Mouse (Mus musculus): Measurements from ENCODE around the gene Xirp1. TPM values are rescaled to one million over a fixed set of nuclear protein-coding genes. Genes with fewer than 3 reads are reported as not detected.

The Xirp1 gene
- polyA plus RNA-seq, 1 experiment from 2014 or later: 57.1 TPM

GRCm38 (mm10) chr9:119969811-119970210 lies 53.6 kb downstream of the Xirp1 start:
- ATAC-seq (ENCODE audit: insufficient number of reproducible peaks, insufficient read depth, low FRiP score, low read depth): no peak
- no peak overlapping the region for H3K4me3 ChIP-seq (ENCODE audit: control insufficient read depth in 1 of 2, insufficient read depth in 1 of 2, low read depth in 1 of 2, low read length in 2 of 2)
- no peaks in the 10 kb centered on the region for H3K27me3 ChIP-seq (ENCODE audit: control insufficient read depth, insufficient read depth, low read length)
- peak overlapping the region in 1 of 2 experiments; percentile 47; a peak in 1 of 4 replicates for H3K27ac ChIP-seq (replicated peaks in 1 of 2; ENCODE audit: control insufficient read depth in 1 of 2, insufficient read depth in 1 of 2, low read depth in 2 of 2, low read length in 2 of 2)
- H3K4me2 ChIP-seq (ENCODE audit: low read length): no peak overlapping the region
- H3K4me1 ChIP-seq (ENCODE audit: control insufficient read depth in 2 of 2, insufficient read depth in 2 of 2, low read length in 2 of 2): peaks cover 13 to 27% of the 10 kb centered on the region in 2 experiments
- peaks cover 34% of the 10 kb centered on the region for H3K36me3 ChIP-seq (ENCODE audit: control insufficient read depth, insufficient read depth, low read length)
- 79% methylated on average over 7 of the region's 7 CpGs for WGBS
- H3K9me3 ChIP-seq (ENCODE audit: control insufficient read depth, low read length): no peaks in the 10 kb centered on the region
- no peak overlapping the region for H3K9ac ChIP-seq (ENCODE audit: low read length)

GRCm38 (mm10) chr9:119966221-119966910 lies 57.0 kb downstream of the Xirp1 start:
- Histone ChIP-seq H3K36me3 (ENCODE audit: control insufficient read depth, insufficient read depth, low read length) (peaks cover 4% of the 10 kb centered on the region), H3K9ac (ENCODE audit: low read length) (no peak overlapping the region), H3K27ac (replicated peaks in 1 of 2; ENCODE audit: control insufficient read depth in 1 of 2, insufficient read depth in 1 of 2, low read depth in 2 of 2, low read length in 2 of 2) (no peak overlapping the region), H3K4me2 (ENCODE audit: low read length) (no peak overlapping the region), H3K27me3 (ENCODE audit: control insufficient read depth, insufficient read depth, low read length) (no peaks in the 10 kb centered on the region), H3K4me1 (ENCODE audit: control insufficient read depth in 2 of 2, insufficient read depth in 2 of 2, low read length in 2 of 2) (peaks cover 23 to 45% of the 10 kb centered on the region in 2 experiments), H3K4me3 (ENCODE audit: control insufficient read depth in 1 of 2, insufficient read depth in 1 of 2, low read depth in 1 of 2, low read length in 2 of 2) (no peak overlapping the region), H3K9me3 (ENCODE audit: control insufficient read depth, low read length) (no peaks in the 10 kb centered on the region)
- ATAC-seq (ENCODE audit: insufficient number of reproducible peaks, insufficient read depth, low FRiP score, low read depth): no peak
- 86% methylated on average over 26 of the region's 26 CpGs for WGBS

GRCm38 (mm10) chr9:119965186-119965585 lies 58.2 kb downstream of the Xirp1 start:
- Histone ChIP-seq H3K4me3 (ENCODE audit: control insufficient read depth in 1 of 2, insufficient read depth in 1 of 2, low read depth in 1 of 2, low read length in 2 of 2) (no peak overlapping the region), H3K4me1 (ENCODE audit: control insufficient read depth in 2 of 2, insufficient read depth in 2 of 2, low read length in 2 of 2) (peaks cover 14 to 33% of the 10 kb centered on the region in 2 experiments), H3K27me3 (ENCODE audit: control insufficient read depth, insufficient read depth, low read length) (no peaks in the 10 kb centered on the region), H3K27ac (replicated peaks in 1 of 2; ENCODE audit: control insufficient read depth in 1 of 2, insufficient read depth in 1 of 2, low read depth in 2 of 2, low read length in 2 of 2) (no peak overlapping the region), H3K9me3 (ENCODE audit: control insufficient read depth, low read length) (no peaks in the 10 kb centered on the region), H3K4me2 (ENCODE audit: low read length) (no peak overlapping the region), H3K36me3 (ENCODE audit: control insufficient read depth, insufficient read depth, low read length) (no peaks in the 10 kb centered on the region), H3K9ac (ENCODE audit: low read length) (no peak overlapping the region)
- ATAC-seq (ENCODE audit: insufficient number of reproducible peaks, insufficient read depth, low FRiP score, low read depth): no peak
- 70% methylated on average over 3 of the region's 3 CpGs for WGBS

GRCm38 (mm10) chr9:119964206-119964605 lies 59.2 kb downstream of the Xirp1 start:
- peak overlapping the region; percentile 62 to 76 for H3K27ac ChIP-seq (replicated peaks in 1 of 2; ENCODE audit: control insufficient read depth in 1 of 2, insufficient read depth in 1 of 2, low read depth in 2 of 2, low read length in 2 of 2)
- 0 out of 2 replicates have a peak, but pooled peaks have one; percentile 25 for ATAC-seq (ENCODE audit: insufficient number of reproducible peaks, insufficient read depth, low FRiP score, low read depth)
- H3K4me2 ChIP-seq (ENCODE audit: low read length): peak overlapping the region; percentile 27; the same call in 1 of the 2 replicates

More at GRCm38 (mm10) chr9:119964206-119964605, 59.2 kb downstream of the Xirp1 start:
- no peaks in the 10 kb centered on the region for H3K9me3 ChIP-seq (ENCODE audit: control insufficient read depth, low read length)
- H3K9ac ChIP-seq (ENCODE audit: low read length): no peak overlapping the region
- 42% methylated on average over 3 of the region's 3 CpGs for WGBS
- peaks cover 10 to 24% of the 10 kb centered on the region in 2 experiments; a peak in 3 of 4 replicates for H3K4me1 ChIP-seq (ENCODE audit: control insufficient read depth in 2 of 2, insufficient read depth in 2 of 2, low read length in 2 of 2)
- H3K36me3 ChIP-seq (ENCODE audit: control insufficient read depth, insufficient read depth, low read length): no peaks in the 10 kb centered on the region
- H3K4me3 ChIP-seq (ENCODE audit: control insufficient read depth in 1 of 2, insufficient read depth in 1 of 2, low read depth in 1 of 2, low read length in 2 of 2): 0 out of 4 replicates have a peak overlapping the region, but pooled peaks of 1 of the 2 experiments have one; percentile 6
- H3K27me3 ChIP-seq (ENCODE audit: control insufficient read depth, insufficient read depth, low read length): no peaks in the 10 kb centered on the region

Other genes starting within 250 kb of the Xirp1 start
- 0.11 TPM in 1 of 2 replicates, not detected in the other for gene Scn11a, start 198.1 kb downstream of the Xirp1 start, polyA plus RNA-seq (2014; fragmentation: Nextera tagmentation; extraction: Ambion mirVana)
- 36.1 and 38.9 TPM in 2 replicates for gene Wdr48, start 128.7 kb downstream of the Xirp1 start, polyA plus RNA-seq (2014; fragmentation: Nextera tagmentation; extraction: Ambion mirVana)
- 19.5 and 23.2 TPM in 2 replicates for gene Gorasp1, start 86.0 kb downstream of the Xirp1 start, polyA plus RNA-seq (2014; fragmentation: Nextera tagmentation; extraction: Ambion mirVana)
- 0.07 and 0.49 TPM in 2 replicates for gene Ttc21a, start 86.0 kb downstream of the Xirp1 start, polyA plus RNA-seq (2014; fragmentation: Nextera tagmentation; extraction: Ambion mirVana)
- gene Csrnp1, start 38.9 kb downstream of the Xirp1 start, polyA plus RNA-seq (2014; fragmentation: Nextera tagmentation; extraction: Ambion mirVana): 1.7 and 3.2 TPM in 2 replicates
- 7.5 and 9.0 TPM in 2 replicates for gene Cx3cr1, start 46.3 kb upstream of the Xirp1 start, polyA plus RNA-seq (2014; fragmentation: Nextera tagmentation; extraction: Ambion mirVana)
- gene Ccr8, start 68.5 kb upstream of the Xirp1 start, polyA plus RNA-seq (2014; fragmentation: Nextera tagmentation; extraction: Ambion mirVana): 0.18 TPM in 1 of 2 replicates, not detected in the other
- gene Slc25a38, start 86.8 kb upstream of the Xirp1 start, polyA plus RNA-seq (2014; fragmentation: Nextera tagmentation; extraction: Ambion mirVana): 15.9 and 19.5 TPM in 2 replicates
- 1,085 and 1,200 TPM in 2 replicates for gene Rpsa, start 104.1 kb upstream of the Xirp1 start, polyA plus RNA-seq (2014; fragmentation: Nextera tagmentation; extraction: Ambion mirVana)
- not detected in 2 replicates for gene Mobp, start 126.1 kb upstream of the Xirp1 start, polyA plus RNA-seq (2014; fragmentation: Nextera tagmentation; extraction: Ambion mirVana)

Measured in heart, embryonic 14.5 days (tissue).